Mouse (Mus musculus) spleen, adult 2 months (tissue): Measurements from ENCODE around the gene Tgfb2. TPM values are rescaled to one million over a fixed set of nuclear protein-coding genes. Genes with fewer than 3 reads are reported as not detected.

Experiments
- DNase-seq, 2 experiments: peaks; one replicate each; pipeline versions ENCODE4 v3.0.0 to v3.0.0-alpha.2; 2012 to 2021; ENCODE audit warnings: low spot score in 2 of 2, low read depth in 1 of 2
- H3K27ac ChIP-seq: fragments of 200-500 bp; 2 replicates; pipeline ENCODE4 v1.5.1; 2012; ENCODE audit warnings: low read length, inconsistent platforms; ENCODE audit not compliant: insufficient read depth
- H3K27me3 ChIP-seq: fragments of 200-500 bp; 2 replicates; pipeline ENCODE4 v1.6.1; 2012; ENCODE audit warnings: mild to moderate bottlenecking, moderate library complexity, low read length, inconsistent platforms; ENCODE audit not compliant: control insufficient read depth, insufficient read depth
- H3K36me3 ChIP-seq: fragments of 200-500 bp; 2 replicates; pipeline ENCODE4 v1.6.1; 2012; ENCODE audit warnings: mild to moderate bottlenecking, low read length, inconsistent platforms; ENCODE audit not compliant: control insufficient read depth, insufficient read depth
- H3K4me1 ChIP-seq: fragments of 200-500 bp; 2 replicates; pipeline ENCODE4 v1.6.1; 2011; ENCODE audit warnings: inconsistent platforms; ENCODE audit not compliant: control insufficient read depth, insufficient read depth, insufficient read length
- H3K4me3 ChIP-seq: fragments of 200-500 bp; 2 replicates; pipeline ENCODE4 v1.5.1; 2011; ENCODE audit warnings: mild to moderate bottlenecking, inconsistent platforms; ENCODE audit not compliant: insufficient read depth, insufficient read length; ENCODE audit errors: extremely low read depth
- CTCF ChIP-seq: fragments of 200-500 bp; IDR thresholded peaks from 2 replicates; pipeline ENCODE4 v1.5.1; 2011; ENCODE audit warnings: mild to moderate bottlenecking, inconsistent platforms; ENCODE audit not compliant: insufficient read depth, insufficient read length, insufficient replicate concordance; ENCODE audit errors: extremely low read depth
- POLR2A ChIP-seq: fragments of 200-500 bp; IDR thresholded peaks from 2 replicates; pipeline ENCODE4 v1.6.1; 2011; ENCODE audit warnings: low read depth, low read length, inconsistent platforms
- WGBS: fragments of 180-500 bp; shearing (Covaris S2); methylation state at CpG from one replicate; pipeline ENCODE4 v1.1.7; 2018; 5-methylcytosine and 5-hydroxymethylcytosine counted together
- polyA plus RNA-seq: library from polyadenylated mRNA; depleted of rRNA; stranded (reverse); fragments of >200 nt; gene quantifications from 2 replicates; pipeline ENCODE4 v1.2.3, GENCODE M21; 2012

Gene Tgfb2
- polyA plus RNA-seq, 1 experiment: 0.40 TPM

DNA sequence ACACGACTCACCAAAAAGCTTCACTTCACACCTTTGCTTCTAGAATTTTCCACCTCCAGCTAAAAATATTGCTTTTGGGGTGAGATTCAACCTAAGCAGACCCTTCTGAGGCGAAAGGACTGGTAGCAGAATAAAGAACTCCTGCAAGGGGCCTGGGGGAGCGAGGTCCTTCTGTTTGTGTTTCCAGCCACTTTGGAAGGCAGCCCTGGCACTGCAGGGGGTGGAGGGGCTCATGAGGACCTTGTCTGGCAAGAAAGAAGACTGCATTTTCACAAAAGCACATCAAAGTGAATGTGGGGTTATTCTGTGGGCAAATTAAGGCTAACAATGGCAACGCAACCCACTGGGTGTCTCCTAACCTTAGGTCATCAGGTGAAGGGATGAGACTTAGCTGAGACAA, 32.6 kb downstream of the Tgfb2 start:
- Histone ChIP-seq H3K27ac (no peak overlapping the region), H3K36me3 (no peaks in the 10 kb centered on the region), H3K4me1 (no peaks in the 10 kb centered on the region), H3K27me3 (no peaks in the 10 kb centered on the region), H3K4me3 (no peak overlapping the region)
- DNase-seq: no peak
- TF ChIP-seq CTCF (no peak), POLR2A (no peak)
- 87% methylated on average over 4 of the region's 4 CpGs for WGBS

DNA sequence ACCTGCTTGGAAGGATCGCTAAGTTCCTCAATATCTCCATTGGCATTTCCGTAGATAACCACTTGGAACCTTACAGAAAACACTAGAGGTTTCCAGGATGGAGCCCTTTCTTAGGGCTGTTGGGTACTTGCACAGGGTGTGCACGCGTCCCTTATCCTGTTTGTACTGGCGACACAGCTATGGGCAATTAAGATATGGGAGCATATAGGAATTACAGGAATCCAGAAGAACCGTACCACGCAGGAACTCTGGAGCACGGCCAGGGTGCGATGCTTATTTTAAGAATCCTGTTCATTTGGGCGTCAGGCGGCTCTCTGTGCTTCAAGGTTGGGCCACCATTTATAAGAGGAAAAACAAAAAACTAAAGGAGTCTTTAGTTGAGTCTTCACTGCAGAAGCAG, 42.4 kb downstream of the Tgfb2 start:
- Histone ChIP-seq H3K27ac (no peak overlapping the region), H3K27me3 (no peaks in the 10 kb centered on the region), H3K4me1 (no peaks in the 10 kb centered on the region), H3K36me3 (no peaks in the 10 kb centered on the region), H3K4me3 (no peak overlapping the region)
- TF ChIP-seq POLR2A: no peak
- no peak for TF ChIP-seq CTCF
- DNase-seq: no peak
- 86% methylated on average over 11 of the region's 11 CpGs for whole genome bisulfite sequencing

DNA sequence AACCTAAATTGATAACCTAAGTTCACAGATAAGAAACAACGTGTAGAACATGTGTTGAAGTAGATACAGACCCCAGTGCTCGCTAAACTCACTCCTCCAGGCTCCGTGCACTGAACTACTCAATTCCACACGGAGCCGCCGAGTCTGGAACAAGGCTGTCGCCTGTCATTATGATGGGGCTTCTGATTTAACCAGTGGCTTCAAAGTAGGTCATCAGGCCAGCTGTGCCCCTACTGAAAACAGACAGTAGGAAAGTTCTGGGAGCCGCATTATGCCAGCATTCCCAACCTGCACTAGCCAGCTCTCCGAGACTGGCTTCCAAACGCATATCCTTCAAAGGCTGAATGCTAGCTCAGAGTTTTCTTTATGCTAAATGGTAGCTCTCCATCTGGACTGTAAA, 42.8 kb downstream of the Tgfb2 start:
- DNase-seq: no peak
- Histone ChIP-seq H3K27ac (no peak overlapping the region), H3K4me1 (no peaks in the 10 kb centered on the region), H3K4me3 (no peak overlapping the region), H3K27me3 (no peaks in the 10 kb centered on the region), H3K36me3 (no peaks in the 10 kb centered on the region)
- TF ChIP-seq POLR2A (no peak), CTCF (no peak)
- 83% methylated on average over 10 of the region's 10 CpGs for WGBS

DNA sequence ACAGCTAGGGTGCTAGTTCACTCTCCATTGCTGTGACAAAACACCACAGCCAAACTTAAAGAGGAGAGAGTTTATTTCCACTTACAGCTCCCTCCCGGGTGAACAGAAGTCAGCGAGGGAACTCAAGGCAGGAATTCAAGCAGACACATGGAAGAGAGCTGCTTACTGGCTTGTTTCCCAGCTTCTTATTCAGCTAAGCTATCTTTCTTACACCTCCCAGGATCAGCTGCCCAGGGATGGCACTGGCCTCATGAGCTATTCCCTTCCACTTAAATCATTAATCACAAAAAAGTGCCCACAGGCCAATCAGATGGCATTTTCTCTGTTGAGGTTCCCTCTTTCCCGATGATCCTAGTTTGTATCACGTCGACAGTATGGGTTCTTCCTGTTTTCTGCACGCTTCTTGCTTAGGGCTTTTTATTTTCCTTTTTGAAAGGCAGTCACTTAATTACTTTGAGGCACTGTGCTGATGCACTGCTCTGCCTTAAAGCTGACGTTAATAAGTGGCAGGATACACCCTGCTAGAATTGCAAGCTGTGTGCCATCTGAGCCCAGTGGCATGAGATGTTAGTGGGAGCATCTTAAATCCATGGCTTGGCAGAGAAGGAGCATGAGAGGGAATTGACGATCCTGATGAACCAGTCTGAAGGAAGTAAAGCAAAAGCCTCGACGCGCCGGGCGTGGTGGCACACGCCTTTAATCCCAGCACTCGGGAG, 44.4 kb downstream of the Tgfb2 start:
- DNase-seq: no peak
- H3K27me3 ChIP-seq: no peaks in the 10 kb centered on the region
- TF ChIP-seq CTCF (no peak), POLR2A (no peak)

DNA sequence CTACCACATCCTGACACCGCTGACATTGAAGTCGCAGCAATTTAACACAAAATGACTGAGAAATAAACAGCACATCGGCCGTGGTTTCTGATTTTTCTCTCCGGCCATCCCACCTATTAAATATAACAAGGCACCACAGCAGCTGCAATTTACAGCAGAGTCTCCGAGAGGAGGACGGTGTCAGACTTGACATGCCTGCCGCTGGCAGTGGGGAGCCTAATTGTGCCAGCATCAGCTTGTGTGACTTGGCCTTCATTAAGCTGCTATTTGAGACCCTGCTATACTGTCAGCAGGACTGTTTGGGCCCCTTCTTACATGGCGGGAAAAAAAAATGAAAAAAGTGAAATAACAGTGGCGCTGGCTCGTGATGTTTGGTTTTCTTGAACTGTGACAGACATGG, 47.0 kb downstream of the Tgfb2 start:
- H3K36me3 ChIP-seq: no peaks in the 10 kb centered on the region
- no peaks in the 10 kb centered on the region for H3K27me3 ChIP-seq
- DNase-seq: no peak
- TF ChIP-seq CTCF (no peak), POLR2A (no peak)
- H3K4me3 ChIP-seq: no peak overlapping the region
- 89% methylated on average over 11 of the region's 11 CpGs for WGBS
- no peaks in the 10 kb centered on the region for H3K4me1 ChIP-seq
- H3K27ac ChIP-seq: no peak overlapping the region

More for the DNA sequence above, 44.4 kb downstream of the Tgfb2 start:
- H3K27ac ChIP-seq: no peak overlapping the region
- H3K4me3 ChIP-seq: no peak overlapping the region
- H3K36me3 ChIP-seq: no peaks in the 10 kb centered on the region
- H3K4me1 ChIP-seq: no peaks in the 10 kb centered on the region
- 83% methylated on average over 15 of the region's 15 CpGs for WGBS

DNA sequence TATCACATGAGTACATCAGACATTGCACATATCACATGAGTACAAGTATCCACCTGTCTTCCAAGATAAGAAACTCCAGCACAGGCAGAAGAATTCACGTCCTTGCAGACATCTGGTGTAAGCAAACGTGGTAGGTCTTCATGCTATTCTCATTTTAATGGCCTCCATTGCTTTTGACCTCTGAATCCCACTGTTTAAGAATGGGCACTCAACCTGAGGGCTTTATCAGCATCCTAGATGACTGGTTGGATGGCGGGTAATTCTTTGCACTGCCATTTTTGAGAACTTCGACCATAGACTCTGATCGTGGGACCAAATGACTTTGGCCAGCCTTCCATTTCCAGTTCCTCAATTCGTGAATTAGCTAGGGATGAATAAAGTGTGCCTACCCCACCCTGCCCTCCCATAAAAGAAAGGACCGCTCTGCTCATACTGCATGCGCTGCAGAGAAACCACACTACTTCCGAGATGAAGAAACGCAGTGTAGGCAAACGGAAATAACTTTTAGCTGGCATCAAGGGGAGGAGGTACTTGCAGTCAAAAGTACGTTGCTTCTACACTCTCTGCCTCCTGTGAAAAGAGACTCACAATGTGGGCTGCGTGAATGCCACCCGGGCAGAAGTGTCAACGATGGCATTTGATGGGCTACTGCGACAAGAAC, 48.1 kb downstream of the Tgfb2 start:
- no peak overlapping the region for H3K4me3 ChIP-seq
- TF ChIP-seq POLR2A: no peak
- TF ChIP-seq CTCF: no peak
- no peak overlapping the region for H3K27ac ChIP-seq
- H3K36me3 ChIP-seq: no peaks in the 10 kb centered on the region
- DNase-seq: no peak
- H3K4me1 ChIP-seq: no peaks in the 10 kb centered on the region
- no peaks in the 10 kb centered on the region for H3K27me3 ChIP-seq
- 74% methylated on average over 16 of the region's 16 CpGs for WGBS

DNA sequence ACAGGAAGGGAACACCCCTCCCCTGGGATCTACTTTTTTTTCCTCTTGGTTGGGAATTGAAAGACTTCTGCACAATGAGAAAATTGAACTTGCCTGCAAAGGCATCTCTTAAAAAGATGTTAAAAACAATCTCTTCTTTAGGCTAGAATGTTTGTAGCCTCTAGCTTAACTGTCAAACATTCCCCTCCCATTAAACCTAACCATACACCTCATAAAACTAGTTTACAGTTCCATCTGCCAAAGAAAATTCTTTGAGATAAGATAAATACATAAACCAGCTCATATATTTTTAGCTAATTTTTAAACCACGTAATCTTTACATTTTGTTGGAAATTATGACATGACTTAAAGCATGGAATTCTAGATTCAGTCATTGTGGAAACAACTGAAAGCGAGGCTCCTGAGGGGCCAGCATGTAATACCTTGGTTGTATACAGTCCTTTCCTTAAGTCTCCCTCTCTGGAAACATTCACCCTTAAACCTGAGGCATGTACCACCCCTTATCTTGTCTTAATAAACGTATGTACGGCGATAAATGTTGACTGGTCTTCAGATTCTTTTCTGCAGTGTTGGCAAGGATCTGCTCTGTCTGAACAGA, 49.0 kb downstream of the Tgfb2 start:
- WGBS: 85% methylated on average over 5 of the region's 5 CpGs
- Histone ChIP-seq H3K36me3 (no peaks in the 10 kb centered on the region), H3K4me3 (no peak overlapping the region), H3K27me3 (no peaks in the 10 kb centered on the region), H3K4me1 (no peaks in the 10 kb centered on the region), H3K27ac (no peak overlapping the region)
- no peak for DNase-seq
- no peak for TF ChIP-seq CTCF
- no peak for TF ChIP-seq POLR2A
